Mouse (Mus musculus): ENCODE measurements around the gene Fryl. TPM values are rescaled to one million over a fixed set of nuclear protein-coding genes. Genes with fewer than 3 reads are reported as not detected.
A peak's percentile ranks its signal among the peaks of the same experiment; 100 is the strongest.

Gene Fryl
- polyA plus RNA-seq, 1 experiment from 2014 or later = 48.7 TPM

- 77% methylated on average over 9 of the region's 9 CpGs for WGBS
- no peak overlapping the region for H3K4me2 ChIP-seq (replicated peaks)
- no peak for ATAC-seq (ENCODE audit: low FRiP score, low read depth)
Observed at GRCm38 (mm10) chr5:73189443-73190160, 66.8 kb downstream of the Fryl start.

GRCm38 (mm10) chr5:73188576-73188975 is 67.8 kb downstream of the Fryl start:
- WGBS = 84% methylated on average over 7 of the region's 7 CpGs
- Histone ChIP-seq H3K4me2 (replicated peaks) (no peak overlapping the region), H3K9me3 (no peaks in the 10 kb centered on the region), H3K4me1 (no peaks in the 10 kb centered on the region; the same call in 1 of the 2 replicates), H3K9ac (replicated peaks) (no peak overlapping the region), H3K4me3 (no peak overlapping the region), H3K36me3 (no peaks in the 10 kb centered on the region), H3K27me3 (no peaks in the 10 kb centered on the region), H3K27ac (replicated peaks) (no peak overlapping the region)
- ATAC-seq (ENCODE audit: low FRiP score, low read depth) = no peak

More at GRCm38 (mm10) chr5:73189443-73190160, 66.8 kb downstream of the Fryl start:
- H3K27ac ChIP-seq (replicated peaks) = no peak overlapping the region
- H3K27me3 ChIP-seq = no peaks in the 10 kb centered on the region
- H3K4me1 ChIP-seq = no peaks in the 10 kb centered on the region; the same call in 1 of the 2 replicates
- no peak overlapping the region for H3K9ac ChIP-seq (replicated peaks)
- peaks cover 7% of the 10 kb centered on the region; the same call in 1 of the 2 replicates for H3K36me3 ChIP-seq
- H3K4me3 ChIP-seq = no peak overlapping the region
- H3K9me3 ChIP-seq = no peaks in the 10 kb centered on the region

- Histone ChIP-seq H3K4me3 (no peak overlapping the region), H3K27ac (replicated peaks) (no peak overlapping the region), H3K36me3 (no peaks in the 10 kb centered on the region), H3K9me3 (no peaks in the 10 kb centered on the region), H3K9ac (replicated peaks) (no peak overlapping the region), H3K27me3 (no peaks in the 10 kb centered on the region), H3K4me1 (no peaks in the 10 kb centered on the region; the same call in 1 of the 2 replicates), H3K4me2 (replicated peaks) (no peak overlapping the region)
- WGBS = 88% methylated on average over 5 of the region's 5 CpGs
- no peak for ATAC-seq (ENCODE audit: low FRiP score, low read depth)
Observed at GRCm38 (mm10) chr5:73188164-73188563, 68.3 kb downstream of the Fryl start.

- Histone ChIP-seq H3K9ac (replicated peaks) (no peak overlapping the region), H3K4me3 (no peak overlapping the region), H3K36me3 (no peaks in the 10 kb centered on the region), H3K4me2 (replicated peaks) (no peak overlapping the region), H3K27ac (replicated peaks) (no peak overlapping the region), H3K4me1 (no peaks in the 10 kb centered on the region; the same call in 1 of the 2 replicates), H3K9me3 (no peaks in the 10 kb centered on the region), H3K27me3 (no peaks in the 10 kb centered on the region)
- WGBS = 90% methylated on average over 5 of the region's 5 CpGs
- ATAC-seq (ENCODE audit: low FRiP score, low read depth) = no peak
Observed at GRCm38 (mm10) chr5:73186912-73187311, 69.5 kb downstream of the Fryl start.

GRCm38 (mm10) chr5:73185424-73185823 is 71.0 kb downstream of the Fryl start:
- Histone ChIP-seq H3K27ac (replicated peaks) (no peak overlapping the region), H3K4me3 (no peak overlapping the region), H3K27me3 (no peaks in the 10 kb centered on the region), H3K4me2 (replicated peaks) (no peak overlapping the region), H3K4me1 (no peaks in the 10 kb centered on the region; the same call in 1 of the 2 replicates), H3K9me3 (no peaks in the 10 kb centered on the region), H3K36me3 (no peaks in the 10 kb centered on the region), H3K9ac (replicated peaks) (no peak overlapping the region)
- 88% methylated on average over 4 of the region's 4 CpGs for WGBS
- no peak for ATAC-seq (ENCODE audit: low FRiP score, low read depth)

- no peak overlapping the region for H3K4me2 ChIP-seq (replicated peaks)
- H3K27ac ChIP-seq (replicated peaks) = no peak overlapping the region
- H3K4me1 ChIP-seq = no peaks in the 10 kb centered on the region
- ATAC-seq (ENCODE audit: low FRiP score, low read depth) = 0 out of 2 replicates have a peak, but pooled peaks have one; percentile 38
- H3K4me3 ChIP-seq = no peak overlapping the region
- H3K27me3 ChIP-seq = no peaks in the 10 kb centered on the region
- no peaks in the 10 kb centered on the region for H3K9me3 ChIP-seq
- WGBS = 90% methylated on average over 12 of the region's 12 CpGs
- no peaks in the 10 kb centered on the region for H3K36me3 ChIP-seq
- no peak overlapping the region for H3K9ac ChIP-seq (replicated peaks)
Observed at GRCm38 (mm10) chr5:73182701-73183447, 73.5 kb downstream of the Fryl start.

- H3K9ac ChIP-seq (replicated peaks) = no peak overlapping the region
- H3K4me3 ChIP-seq = no peak overlapping the region
- ATAC-seq (ENCODE audit: low FRiP score, low read depth) = no peak
- no peaks in the 10 kb centered on the region for H3K27me3 ChIP-seq
- H3K4me1 ChIP-seq = no peaks in the 10 kb centered on the region
- no peaks in the 10 kb centered on the region for H3K9me3 ChIP-seq
- H3K36me3 ChIP-seq = no peaks in the 10 kb centered on the region
- H3K4me2 ChIP-seq (replicated peaks) = no peak overlapping the region
- 71% methylated on average over 9 of the region's 9 CpGs for WGBS
- no peak overlapping the region for H3K27ac ChIP-seq (replicated peaks)
Observed at GRCm38 (mm10) chr5:73182191-73182590, 74.2 kb downstream of the Fryl start.

- no peaks in the 10 kb centered on the region for H3K36me3 ChIP-seq
- no peak for ATAC-seq (ENCODE audit: low FRiP score, low read depth)
- H3K4me1 ChIP-seq = peaks cover 3% of the 10 kb centered on the region; the same call in 1 of the 2 replicates
- no peaks in the 10 kb centered on the region for H3K9me3 ChIP-seq
- no peaks in the 10 kb centered on the region for H3K27me3 ChIP-seq
- no peak overlapping the region for H3K9ac ChIP-seq (replicated peaks)
- H3K4me2 ChIP-seq (replicated peaks) = no peak overlapping the region
- no peak overlapping the region for H3K27ac ChIP-seq (replicated peaks)
- no peak overlapping the region for H3K4me3 ChIP-seq
- WGBS = 72% methylated on average over 4 of the region's 4 CpGs
Observed at GRCm38 (mm10) chr5:73176294-73176693, 80.1 kb downstream of the Fryl start.

GRCm38 (mm10) chr5:73175377-73176147 is 80.9 kb downstream of the Fryl start:
- H3K27ac ChIP-seq (replicated peaks) = no peak overlapping the region
- no peak overlapping the region for H3K4me2 ChIP-seq (replicated peaks)
- no peaks in the 10 kb centered on the region for H3K9me3 ChIP-seq
- 0 out of 2 replicates have a peak, but pooled peaks have one; percentile 16 for ATAC-seq (ENCODE audit: low FRiP score, low read depth)
- peaks cover 3% of the 10 kb centered on the region; the same call in 1 of the 2 replicates for H3K4me1 ChIP-seq
- no peaks in the 10 kb centered on the region for H3K36me3 ChIP-seq
- H3K9ac ChIP-seq (replicated peaks) = no peak overlapping the region
- WGBS = 93% methylated on average over 12 of the region's 12 CpGs
- H3K4me3 ChIP-seq = no peak overlapping the region
- H3K27me3 ChIP-seq = no peaks in the 10 kb centered on the region

GRCm38 (mm10) chr5:73171876-73172480 is 84.4 kb downstream of the Fryl start:
- 75% methylated on average over 12 of the region's 12 CpGs for WGBS

GRCm38 (mm10) chr5:73171203-73171602 is 85.2 kb downstream of the Fryl start:
- Histone ChIP-seq H3K4me2 (replicated peaks) (no peak overlapping the region), H3K9me3 (no peaks in the 10 kb centered on the region), H3K4me3 (no peak overlapping the region), H3K27ac (replicated peaks) (no peak overlapping the region), H3K36me3 (no peaks in the 10 kb centered on the region), H3K27me3 (no peaks in the 10 kb centered on the region), H3K4me1 (peaks cover 23% of the 10 kb centered on the region), H3K9ac (replicated peaks) (no peak overlapping the region)
- ATAC-seq (ENCODE audit: low FRiP score, low read depth) = no peak
- 61% methylated on average over 1 of the region's 1 CpGs for WGBS

More at GRCm38 (mm10) chr5:73171876-73172480, 84.4 kb downstream of the Fryl start:
- H3K27me3 ChIP-seq = no peaks in the 10 kb centered on the region
- H3K9me3 ChIP-seq = no peaks in the 10 kb centered on the region
- no peak for ATAC-seq (ENCODE audit: low FRiP score, low read depth)
- H3K27ac ChIP-seq (replicated peaks) = no peak overlapping the region
- H3K4me1 ChIP-seq = peaks cover 20% of the 10 kb centered on the region
- no peak overlapping the region for H3K9ac ChIP-seq (replicated peaks)
- H3K36me3 ChIP-seq = no peaks in the 10 kb centered on the region
- no peak overlapping the region for H3K4me3 ChIP-seq
- no peak overlapping the region for H3K4me2 ChIP-seq (replicated peaks)
